Mouse (Mus musculus): ENCODE measurements around the gene Lamp1.
A peak's percentile ranks its signal among the peaks of the same experiment; 100 is the strongest.

DNA sequence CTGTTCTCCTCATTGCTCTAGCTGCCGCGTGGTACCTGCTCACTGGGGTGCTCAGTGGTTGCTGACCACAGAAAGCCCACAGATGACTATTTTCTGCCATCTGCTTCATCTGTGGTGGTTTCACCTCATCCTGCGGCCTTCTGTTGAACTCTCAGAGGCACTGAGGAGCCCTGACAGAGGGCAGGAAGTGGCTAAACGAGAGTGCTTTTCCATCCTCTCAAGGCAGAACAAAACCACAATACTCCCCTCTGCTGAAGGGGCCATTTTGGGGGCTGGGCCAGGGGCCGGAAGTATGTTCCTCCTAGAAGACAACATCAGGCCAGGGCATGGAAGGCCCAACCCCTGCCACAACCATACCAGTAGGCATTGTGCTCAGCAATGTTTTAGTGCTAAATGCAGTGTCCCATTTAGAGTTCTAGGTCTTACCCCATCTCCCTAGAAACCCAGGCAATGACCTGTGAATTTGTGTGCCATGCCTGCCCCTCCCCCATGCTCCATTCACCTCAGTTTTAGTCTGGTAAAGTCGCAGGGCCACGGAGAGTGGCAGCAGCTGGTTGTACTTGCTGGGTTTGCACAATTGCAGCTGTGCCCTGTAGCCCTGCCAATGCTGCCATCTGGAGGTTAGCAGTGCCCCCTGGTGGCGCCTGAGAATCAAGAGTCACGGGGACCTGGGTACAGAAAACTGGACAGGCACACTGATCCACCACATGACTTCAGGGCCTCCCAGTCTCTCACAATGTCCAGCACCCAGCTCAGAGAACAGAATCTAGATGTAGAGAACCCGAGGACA lies 54.7 kb downstream of the Lamp1 start:
- TF ChIP-seq POLR2A (IDR thresholded peaks at IDR 0.05; ENCODE audit: borderline replicate concordance, extremely low read depth, insufficient read depth, insufficient read length, poor library complexity, severe bottlenecking) (no peak), CTCF (IDR thresholded peaks at IDR 0.05; ENCODE audit: borderline replicate concordance, extremely low read depth, insufficient read depth, insufficient read length) (peak; percentile 86)
